Mouse (Mus musculus) heart, postnatal 0 days (tissue): ENCODE data around the gene Nox4. TPM values are rescaled to one million over a fixed set of nuclear protein-coding genes. Genes with fewer than 3 reads are reported as not detected.
A peak's percentile ranks its signal among the peaks of the same experiment; 100 is the strongest.

ENCODE experiments used
- ATAC-seq: fragments of 200-750 bp; cut with Nextera tagmentation; 2 replicates; pipeline ENCODE4 v1.8.0; 2017; ENCODE audit warnings: low read depth, moderate number of reproducible peaks, moderate library complexity; ENCODE audit not compliant: insufficient read depth
- DNase-seq: peaks from one replicate; pipeline ENCODE4 v3.0.0-alpha.2; 2016; ENCODE audit warnings: low spot score
- H3K27ac ChIP-seq: fragments of 300-500 bp; sonication (generic); 2 replicates; pipeline ENCODE4 v1.5.1; 2014; ENCODE audit warnings: low read depth, mild to moderate bottlenecking
- H3K27me3 ChIP-seq: fragments of 300-500 bp; sonication (generic); 2 replicates; pipeline ENCODE4 v1.6.1; 2014; ENCODE audit warnings: low read length, mixed read lengths; ENCODE audit not compliant: control insufficient read depth, insufficient read depth
- H3K36me3 ChIP-seq: fragments of 300-500 bp; sonication (generic); replicated peaks from 2 replicates; pipeline ENCODE4 v1.6.1; 2014; ENCODE audit warnings: low read length, mixed read lengths; ENCODE audit not compliant: control insufficient read depth, insufficient read depth
- H3K4me1 ChIP-seq: fragments of 300-500 bp; sonication (generic); 2 replicates; pipeline ENCODE4 v1.6.1; 2014; ENCODE audit warnings: antibody characterized with exemption; ENCODE audit not compliant: control insufficient read depth, insufficient read depth
- H3K4me2 ChIP-seq: fragments of 300-500 bp; sonication (generic); 2 replicates; pipeline ENCODE4 v1.6.1; 2014; ENCODE audit warnings: low read depth, mild to moderate bottlenecking, low read length, moderate library complexity
- H3K4me3 ChIP-seq: fragments of 300-500 bp; sonication (generic); 2 replicates; pipeline ENCODE4 v1.5.1; 2014; ENCODE audit warnings: low read depth, low read length
- H3K9ac ChIP-seq: fragments of 300-500 bp; sonication (generic); replicated peaks from 2 replicates; pipeline ENCODE4 v1.6.1; 2014; ENCODE audit warnings: low read depth, low read length, mixed read lengths
- H3K9me3 ChIP-seq: fragments of 300-500 bp; sonication (generic); replicated peaks from 2 replicates; pipeline ENCODE4 v1.6.1; 2016; ENCODE audit warnings: low read length; ENCODE audit not compliant: control insufficient read depth
- CTCF ChIP-seq: IDR thresholded peaks from 2 replicates; pipeline ENCODE4 v1.5.1; 2016; ENCODE audit warnings: antibody characterized with exemption, control low read depth, low read depth
- EP300 ChIP-seq: IDR thresholded peaks from 2 replicates; pipeline ENCODE4 v1.6.1; 2016; ENCODE audit warnings: antibody characterized with exemption, low read depth
- WGBS: fragments of 180-500 bp; shearing (Covaris S2); extraction: QIAGEN DNeasy Blood & Tissue Kit; methylation state at CpG from one replicate; pipeline ENCODE4 v1.1.7; 2014; 5-methylcytosine and 5-hydroxymethylcytosine counted together
- polyA plus RNA-seq: library from polyadenylated mRNA; unstranded; fragments of >200 nt; fragmentation: Nextera tagmentation; extraction: Ambion mirVana; gene quantifications from 2 replicates; pipeline ENCODE4 v1.2.1, GENCODE M21; 2015
- total RNA-seq: library from RNA; depleted of rRNA; stranded (reverse); fragments of >200 nt; gene quantifications from 2 replicates; pipeline ENCODE4 v1.2.3, GENCODE M21; 2014; ENCODE audit warnings: low replicate concordance; rRNA removed

Gene Nox4
- 0.31 and 4.4 TPM in 2 replicates for total RNA-seq
- 1.6 and 2.1 TPM in 2 replicates for polyA plus RNA-seq

- no peak for DNase-seq
- Histone ChIP-seq H3K4me2 (peak within 1 kb of the TSS; percentile 90), H3K36me3 (no peaks in the 10 kb centered on the region), H3K4me3 (peak within 1 kb of the TSS; percentile 72), H3K4me1 (peaks cover 7% of the 10 kb centered on the region), H3K27ac (peak within 1 kb of the TSS; percentile 45; the same call in 1 of the 2 replicates), H3K9ac (peak within 1 kb of the TSS; percentile 76), H3K27me3 (no peaks in the 10 kb centered on the region), H3K9me3 (no peaks in the 10 kb centered on the region)
- ATAC-seq, result no peak
- TF ChIP-seq CTCF, result no peak
- WGBS, result 8% methylated on average over 18 of the region's 18 CpGs
Measured at GRCm38 (mm10) chr7:87245856-87246579, at the start of gene Nox4. Gene Nox4 (plus strand): TSS chr7:87246096.

- Histone ChIP-seq H3K9me3 (no peaks in the 10 kb centered on the region), H3K9ac (no peak overlapping the region), H3K4me2 (no peak overlapping the region), H3K4me1 (no peaks in the 10 kb centered on the region), H3K27me3 (no peaks in the 10 kb centered on the region), H3K36me3 (no peaks in the 10 kb centered on the region), H3K27ac (no peak overlapping the region), H3K4me3 (no peak overlapping the region)
- ATAC-seq, result no peak
- TF ChIP-seq CTCF (no peak), EP300 (no peak)
- DNase-seq, result no peak
Measured at GRCm38 (mm10) chr7:87204751-87205150, 41.1 kb upstream of the Nox4 start.

GRCm38 (mm10) chr7:87221712-87222111 is 24.2 kb upstream of the Nox4 start:
- no peaks in the 10 kb centered on the region for H3K36me3 ChIP-seq
- TF ChIP-seq EP300 (no peak), CTCF (no peak)
- no peak overlapping the region for H3K9ac ChIP-seq
- H3K4me2 ChIP-seq, result no peak overlapping the region
- H3K9me3 ChIP-seq, result no peaks in the 10 kb centered on the region
- ATAC-seq, result no peak
- H3K4me3 ChIP-seq, result no peak overlapping the region
- H3K27me3 ChIP-seq, result no peaks in the 10 kb centered on the region
- H3K27ac ChIP-seq, result no peak overlapping the region
- H3K4me1 ChIP-seq, result no peaks in the 10 kb centered on the region
- DNase-seq, result no peak

GRCm38 (mm10) chr7:87222751-87223150 is 23.1 kb upstream of the Nox4 start:
- DNase-seq, result no peak
- TF ChIP-seq CTCF (no peak), EP300 (no peak)
- Histone ChIP-seq H3K9ac (no peak overlapping the region), H3K27ac (no peak overlapping the region), H3K27me3 (no peaks in the 10 kb centered on the region), H3K4me2 (no peak overlapping the region), H3K4me3 (no peak overlapping the region), H3K4me1 (no peaks in the 10 kb centered on the region), H3K36me3 (no peaks in the 10 kb centered on the region), H3K9me3 (no peaks in the 10 kb centered on the region)
- no peak for ATAC-seq
- 76% methylated on average over 2 of the region's 2 CpGs for WGBS

GRCm38 (mm10) chr7:87225617-87226016 is 20.3 kb upstream of the Nox4 start:
- Histone ChIP-seq H3K36me3 (no peaks in the 10 kb centered on the region), H3K27me3 (no peaks in the 10 kb centered on the region), H3K27ac (no peak overlapping the region), H3K9ac (no peak overlapping the region), H3K9me3 (no peaks in the 10 kb centered on the region), H3K4me2 (no peak overlapping the region), H3K4me1 (no peaks in the 10 kb centered on the region), H3K4me3 (no peak overlapping the region)
- ATAC-seq (no peak), DNase-seq (no peak)
- TF ChIP-seq EP300, result no peak
- no peak for TF ChIP-seq CTCF
- 29% methylated on average over 2 of the region's 2 CpGs for WGBS
